Mouse (Mus musculus): ENCODE measurements around the gene Hoxb4.

Hoxb4 gene

GRCm38 (mm10) chr11:96281855-96282570, 36.1 kb upstream of the Hoxb4 start, which contains the start of gene Hoxb8:
TSS of gene Hoxb8 (plus strand) at chr11:96281905.
- TF ChIP-seq GATA4 (IDR thresholded peaks at IDR 0.05; ENCODE audit: insufficient replicate concordance, low read length) = no peak

GRCm38 (mm10) chr11:96282795-96283430, 35.2 kb upstream of the Hoxb4 start:
- TF ChIP-seq GATA4 (IDR thresholded peaks at IDR 0.05; ENCODE audit: insufficient replicate concordance, low read length) = no peak

GRCm38 (mm10) chr11:96284041-96284749, 33.9 kb upstream of the Hoxb4 start:
- no peak for TF ChIP-seq GATA4 (IDR thresholded peaks at IDR 0.05; ENCODE audit: insufficient replicate concordance, low read length)

GRCm38 (mm10) chr11:96284774-96285734, 33.0 kb upstream of the Hoxb4 start:
- no peak for TF ChIP-seq GATA4 (IDR thresholded peaks at IDR 0.05; ENCODE audit: insufficient replicate concordance, low read length)

- no peak for TF ChIP-seq GATA4 (IDR thresholded peaks at IDR 0.05; ENCODE audit: insufficient replicate concordance, low read length)
These were observed 32.0 kb upstream of the Hoxb4 start, which contains the start of gene Hoxb7 for GRCm38 (mm10) chr11:96285771-96286738. TSS of gene Hoxb7 (plus strand) at chr11:96286623.

- no peak for TF ChIP-seq GATA4 (IDR thresholded peaks at IDR 0.05; ENCODE audit: insufficient replicate concordance, low read length)
These were observed 31.2 kb upstream of the Hoxb4 start for GRCm38 (mm10) chr11:96286739-96287385.

- TF ChIP-seq GATA4 (IDR thresholded peaks at IDR 0.05; ENCODE audit: insufficient replicate concordance, low read length) = no peak
These were observed 30.7 kb upstream of the Hoxb4 start for GRCm38 (mm10) chr11:96287411-96287810.

- no peak for TF ChIP-seq GATA4 (IDR thresholded peaks at IDR 0.05; ENCODE audit: insufficient replicate concordance, low read length)
These were observed 29.4 kb upstream of the Hoxb4 start for GRCm38 (mm10) chr11:96288455-96289221.

GRCm38 (mm10) chr11:96289293-96289692, 28.8 kb upstream of the Hoxb4 start:
- no peak for TF ChIP-seq GATA4 (IDR thresholded peaks at IDR 0.05; ENCODE audit: insufficient replicate concordance, low read length)

GRCm38 (mm10) chr11:96289837-96290236, 28.2 kb upstream of the Hoxb4 start:
- no peak for TF ChIP-seq GATA4 (IDR thresholded peaks at IDR 0.05; ENCODE audit: insufficient replicate concordance, low read length)

- no peak for TF ChIP-seq GATA4 (IDR thresholded peaks at IDR 0.05; ENCODE audit: insufficient replicate concordance, low read length)
These were observed 27.2 kb upstream of the Hoxb4 start for GRCm38 (mm10) chr11:96290705-96291355.
